Mouse (Mus musculus): ENCODE data around the gene Col6a5. TPM values are rescaled to one million over a fixed set of nuclear protein-coding genes. Genes with fewer than 3 reads are reported as not detected.

The Col6a5 gene
- polyA plus RNA-seq, 1 experiment from 2014 or later: 0.10 TPM

Other genes starting within 250 kb of the Col6a5 start
- gene Col6a6, start 132.5 kb downstream of the Col6a5 start, polyA plus RNA-seq (2016; fragmentation: Nextera tagmentation; extraction: Ambion mirVana): 0.05 and 0.06 TPM in 2 replicates
- gene Col6a4, start 136.1 kb upstream of the Col6a5 start, polyA plus RNA-seq (2016; fragmentation: Nextera tagmentation; extraction: Ambion mirVana): 0.09 TPM in 1 of 2 replicates, not detected in the other
- gene Glyctk, start 197.5 kb upstream of the Col6a5 start, polyA plus RNA-seq (2016; fragmentation: Nextera tagmentation; extraction: Ambion mirVana): 0.83 and 1.9 TPM in 2 replicates
- gene Wdr82, start 210.3 kb upstream of the Col6a5 start, polyA plus RNA-seq (2016; fragmentation: Nextera tagmentation; extraction: Ambion mirVana): 26.2 and 28.8 TPM in 2 replicates
- gene Ppm1m, start 239.1 kb upstream of the Col6a5 start, polyA plus RNA-seq (2016; fragmentation: Nextera tagmentation; extraction: Ambion mirVana): 53.1 and 57.5 TPM in 2 replicates
- gene Twf2, start 242.5 kb upstream of the Col6a5 start, polyA plus RNA-seq (2016; fragmentation: Nextera tagmentation; extraction: Ambion mirVana): 75.1 and 76.6 TPM in 2 replicates

Measured in limb, embryonic 10.5 days (tissue).